Mouse (Mus musculus) left cerebral cortex, adult 2 months (tissue): ENCODE data around the gene Zdhhc12. TPM values are rescaled to one million over a fixed set of nuclear protein-coding genes. Genes with fewer than 3 reads are reported as not detected.
"Not testable (repeated sequence)": the region's sequence is repeated elsewhere in the genome, so short reads cannot be mapped to it uniquely, and the experiment has no call there.

ENCODE experiments used
- DNase-seq, 2 experiments: peaks; one replicate each; pipeline ENCODE4 v3.0.0; 2021 to 2022; ENCODE audit warnings: low spot score in 2 of 2, mixed read lengths in 1 of 2; ENCODE audit errors: extremely low spot score in 1 of 2
- H3K27ac ChIP-seq: fragments of 200-600 bp; 2 replicates; pipeline ENCODE4 v1.8.1; 2022
- H3K4me3 ChIP-seq: fragments of 200-600 bp; 2 replicates; pipeline ENCODE4 v1.8.1; 2022
- CTCF ChIP-seq: fragments of 200-600 bp; IDR thresholded peaks from 2 replicates; pipeline ENCODE4 v1.8.1; 2022; ENCODE audit warnings: antibody characterized with exemption, mild to moderate bottlenecking, moderate library complexity
- intact Hi-C: fragments of 180-260 bp; cut with DNase I; formaldehyde crosslinking; loops from one replicate; pipeline ENCODE4 v1.15.1; 2025
- long read RNA-seq, 2 experiments: library from polyadenylated mRNA; stranded (forward); transcript quantifications; one replicate each; pipeline ENCODE4 v2.0.0; 2021; ENCODE audit warnings: borderline mapping rate in 2 of 2
- total RNA-seq, 2 experiments: library from RNA; stranded (reverse); gene quantifications; 2 replicates each; pipeline ENCODE4 v1.2.3; 2021

Zdhhc12 gene
- total RNA-seq: 1 to 10 TPM; 5.4 to 7.0 TPM
- long read RNA-seq, experiment 1, partial matches to known transcripts: 1 of 7 reads
- long read RNA-seq, experiment 1, other reads (novel, unspliced or antisense): 0 of 7 reads
- long read RNA-seq, experiment 2, partial matches to known transcripts: 0 of 1 reads
- long read RNA-seq, experiment 2, other reads (novel, unspliced or antisense): 0 of 1 reads

- intact Hi-C loops: no loop called here
- peak; percentile 84 to 93 for DNase-seq
- peak within 1 kb of the TSS; percentile 66 for H3K27ac ChIP-seq
- no peak for TF ChIP-seq CTCF
- peak within 1 kb of the TSS; percentile 74 for H3K4me3 ChIP-seq
These were observed at the start of gene Zdhhc12 for GRCm38 (mm10) chr2:30093471-30094207. Gene Zdhhc12 (minus strand): TSS chr2:30093648.

- H3K4me3 ChIP-seq, intact Hi-C loops, H3K27ac ChIP-seq, DNase-seq: not testable (repeated sequence)
These were observed 46.6 kb upstream of the Zdhhc12 start for GRCm38 (mm10) chr2:30140021-30140420.

GRCm38 (mm10) chr2:30136458-30136857 is 43.0 kb upstream of the Zdhhc12 start:
- TF ChIP-seq CTCF: no peak
- intact Hi-C loops: no loop called here
- no peak for DNase-seq
- Histone ChIP-seq H3K27ac (no peak overlapping the region), H3K4me3 (no peak overlapping the region)

- no peak for TF ChIP-seq CTCF
- Histone ChIP-seq H3K27ac (no peak overlapping the region; the same call in 1 of the 2 replicates), H3K4me3 (peak overlapping the region; percentile 96)
- no peak for DNase-seq
- intact Hi-C loops: loop anchor here (5.0 kb wide), 1 partner anchor 37 kb away; the partner anchor contains the start of gene Endog
These were observed 41.6 kb upstream of the Zdhhc12 start for GRCm38 (mm10) chr2:30134928-30135620.

- TF ChIP-seq CTCF: no peak
- Histone ChIP-seq H3K27ac (peak overlapping the region; percentile 83), H3K4me3 (peak overlapping the region; percentile 96)
- no peak for DNase-seq
- intact Hi-C loops: loop anchor here (5.0 kb wide), 1 partner anchor 38 kb away; the partner anchor contains the start of gene Endog
These were observed 40.9 kb upstream of the Zdhhc12 start for GRCm38 (mm10) chr2:30134378-30134711.

- intact Hi-C loops: loop anchor here (5.0 kb wide), 1 partner anchor 39 kb away; the partner anchor contains the start of gene Endog
- DNase-seq: peak; percentile 97 to 98
- Histone ChIP-seq H3K4me3 (peak within 1 kb of the TSS; percentile 96), H3K27ac (peak within 1 kb of the TSS; percentile 83)
- TF ChIP-seq CTCF: no peak
These were observed 40.3 kb upstream of the Zdhhc12 start, which contains the start of gene Tbc1d13 for GRCm38 (mm10) chr2:30133613-30134377. Gene Tbc1d13 (plus strand): TSS chr2:30133746.

GRCm38 (mm10) chr2:30132801-30133612 is 39.6 kb upstream of the Zdhhc12 start:
- H3K4me3 ChIP-seq: peak overlapping the region; percentile 96
- DNase-seq: no peak
- intact Hi-C loops: loop anchor here (5.0 kb wide), 1 partner anchor 39 kb away; the partner anchor contains the start of gene Endog
- no peak for TF ChIP-seq CTCF
- peak overlapping the region; percentile 83 for H3K27ac ChIP-seq

GRCm38 (mm10) chr2:30131240-30131639 is 37.8 kb upstream of the Zdhhc12 start:
- H3K27ac ChIP-seq, DNase-seq, H3K4me3 ChIP-seq: not testable (repeated sequence)
- intact Hi-C loops: loop anchor here (5.0 kb wide), 1 partner anchor 41 kb away; the partner anchor contains the start of gene Endog
- peak; percentile 16 for TF ChIP-seq CTCF

GRCm38 (mm10) chr2:30130156-30130555 is 36.7 kb upstream of the Zdhhc12 start:
- intact Hi-C loops: loop anchor here (5.0 kb wide), 1 partner anchor 42 kb away; the partner anchor contains the start of gene Endog
- Histone ChIP-seq H3K4me3 (no peak overlapping the region), H3K27ac (no peak overlapping the region)
- no peak for TF ChIP-seq CTCF
- no peak for DNase-seq

GRCm38 (mm10) chr2:30128789-30129188 is 35.3 kb upstream of the Zdhhc12 start:
- H3K4me3 ChIP-seq: no peak overlapping the region
- TF ChIP-seq CTCF: peak; percentile 87
- DNase-seq: no peak
- no peak overlapping the region for H3K27ac ChIP-seq
- intact Hi-C loops: no loop called here
